Mouse (Mus musculus): Measurements from ENCODE around the gene Mgat4b.

- TF ChIP-seq CTCF (IDR thresholded peaks at IDR 0.05; ENCODE audit: extremely low read depth, insufficient read length, insufficient replicate concordance, low read depth, low read length), result no peak
- no peak for TF ChIP-seq POLR2A (IDR thresholded peaks at IDR 0.05; ENCODE audit: low read depth, low read length)
Observed at GRCm38 (mm10) chr11:50256615-50257014, 45.9 kb downstream of the Mgat4b start.

Data from small intestine, adult 2 months (tissue).